Mouse (Mus musculus): ENCODE data around the gene Chd1l. TPM values are rescaled to one million over a fixed set of nuclear protein-coding genes. Genes with fewer than 3 reads are reported as not detected.

Gene Chd1l
- polyA plus RNA-seq, 1 experiment from 2014 or later, result 14.5 TPM

GRCm38 (mm10) chr3:97564588-97564987, 45.4 kb downstream of the Chd1l start:
- no peak overlapping the region for H3K27ac ChIP-seq
- H3K4me1 ChIP-seq, result no peaks in the 10 kb centered on the region
- no peak overlapping the region for H3K4me2 ChIP-seq (replicated peaks)
- no peak overlapping the region for H3K4me3 ChIP-seq
- no peaks in the 10 kb centered on the region for H3K9me3 ChIP-seq
- WGBS, result 90% methylated on average over 5 of the region's 5 CpGs
- no peak for ATAC-seq (ENCODE audit: low FRiP score, low read depth)
- 0 out of 2 replicates have a peak, but pooled peaks cover 6% of the 10 kb centered on the region for H3K36me3 ChIP-seq
- no peaks in the 10 kb centered on the region for H3K27me3 ChIP-seq (replicated peaks)
- no peak overlapping the region for H3K9ac ChIP-seq

GRCm38 (mm10) chr3:97558554-97558953, 51.4 kb downstream of the Chd1l start:
- no peak for ATAC-seq (ENCODE audit: low FRiP score, low read depth)
- 92% methylated on average over 5 of the region's 5 CpGs for WGBS
- Histone ChIP-seq H3K27ac (no peak overlapping the region), H3K4me1 (no peaks in the 10 kb centered on the region), H3K9ac (no peak overlapping the region), H3K4me2 (replicated peaks) (no peak overlapping the region), H3K9me3 (no peaks in the 10 kb centered on the region), H3K36me3 (0 out of 2 replicates have a peak, but pooled peaks cover 2% of the 10 kb centered on the region), H3K4me3 (no peak overlapping the region), H3K27me3 (replicated peaks) (no peaks in the 10 kb centered on the region)

- ATAC-seq (ENCODE audit: low FRiP score, low read depth), result no peak
- no peak overlapping the region for H3K27ac ChIP-seq
- H3K4me1 ChIP-seq, result no peaks in the 10 kb centered on the region
- H3K4me3 ChIP-seq, result no peak overlapping the region
- H3K27me3 ChIP-seq (replicated peaks), result no peaks in the 10 kb centered on the region
- no peaks in the 10 kb centered on the region for H3K36me3 ChIP-seq
- no peak overlapping the region for H3K9ac ChIP-seq
- H3K9me3 ChIP-seq, result no peaks in the 10 kb centered on the region
- 30% methylated on average over 8 of the region's 8 CpGs for WGBS
- H3K4me2 ChIP-seq (replicated peaks), result no peak overlapping the region
Measured at GRCm38 (mm10) chr3:97546205-97546604, 63.8 kb downstream of the Chd1l start.

GRCm38 (mm10) chr3:97540171-97540570, 69.8 kb downstream of the Chd1l start:
- H3K36me3 ChIP-seq, result no peaks in the 10 kb centered on the region
- H3K9ac ChIP-seq, result no peak overlapping the region
- no peak overlapping the region for H3K4me2 ChIP-seq (replicated peaks)
- WGBS, result 20% methylated on average over 1 of the region's 1 CpGs
- H3K4me3 ChIP-seq, result no peak overlapping the region
- no peaks in the 10 kb centered on the region for H3K9me3 ChIP-seq
- no peak for ATAC-seq (ENCODE audit: low FRiP score, low read depth)
- H3K27me3 ChIP-seq (replicated peaks), result no peaks in the 10 kb centered on the region
- no peaks in the 10 kb centered on the region for H3K4me1 ChIP-seq
- no peak overlapping the region for H3K27ac ChIP-seq

- no peak overlapping the region for H3K4me3 ChIP-seq
- no peak overlapping the region for H3K27ac ChIP-seq
- WGBS, result 75% methylated on average over 1 of the region's 1 CpGs
- H3K9ac ChIP-seq, result no peak overlapping the region
- H3K36me3 ChIP-seq, result no peaks in the 10 kb centered on the region
- no peak for ATAC-seq (ENCODE audit: low FRiP score, low read depth)
- no peaks in the 10 kb centered on the region for H3K27me3 ChIP-seq (replicated peaks)
- H3K4me1 ChIP-seq, result no peaks in the 10 kb centered on the region
- H3K9me3 ChIP-seq, result no peaks in the 10 kb centered on the region
- H3K4me2 ChIP-seq (replicated peaks), result no peak overlapping the region
Measured at GRCm38 (mm10) chr3:97538634-97539033, 71.4 kb downstream of the Chd1l start.

GRCm38 (mm10) chr3:97537006-97537405, 73.0 kb downstream of the Chd1l start:
- 85% methylated on average over 2 of the region's 2 CpGs for WGBS
- H3K27me3 ChIP-seq (replicated peaks), result no peaks in the 10 kb centered on the region
- no peak overlapping the region for H3K4me3 ChIP-seq
- H3K4me2 ChIP-seq (replicated peaks), result no peak overlapping the region
- H3K36me3 ChIP-seq, result no peaks in the 10 kb centered on the region
- no peaks in the 10 kb centered on the region for H3K4me1 ChIP-seq
- ATAC-seq (ENCODE audit: low FRiP score, low read depth), result no peak
- H3K27ac ChIP-seq, result no peak overlapping the region
- no peaks in the 10 kb centered on the region for H3K9me3 ChIP-seq
- H3K9ac ChIP-seq, result no peak overlapping the region

- H3K4me1 ChIP-seq, result no peaks in the 10 kb centered on the region
- no peak overlapping the region for H3K9ac ChIP-seq
- no peak overlapping the region for H3K4me2 ChIP-seq (replicated peaks)
- H3K27ac ChIP-seq, result no peak overlapping the region
- no peaks in the 10 kb centered on the region for H3K27me3 ChIP-seq (replicated peaks)
- no peaks in the 10 kb centered on the region for H3K9me3 ChIP-seq
- H3K36me3 ChIP-seq, result no peaks in the 10 kb centered on the region
- 92% methylated on average over 5 of the region's 5 CpGs for WGBS
- no peak overlapping the region for H3K4me3 ChIP-seq
- ATAC-seq (ENCODE audit: low FRiP score, low read depth), result no peak
Measured at GRCm38 (mm10) chr3:97535660-97536059, 74.3 kb downstream of the Chd1l start.

- Histone ChIP-seq H3K4me3 (no peak overlapping the region), H3K27ac (no peak overlapping the region), H3K36me3 (no peaks in the 10 kb centered on the region), H3K4me1 (peaks cover 6% of the 10 kb centered on the region; the same call in 1 of the 2 replicates), H3K27me3 (replicated peaks) (no peaks in the 10 kb centered on the region), H3K4me2 (replicated peaks) (no peak overlapping the region), H3K9ac (no peak overlapping the region), H3K9me3 (no peaks in the 10 kb centered on the region)
- no peak for ATAC-seq (ENCODE audit: low FRiP score, low read depth)
- 67% methylated on average over 8 of the region's 8 CpGs for WGBS
Measured at GRCm38 (mm10) chr3:97525458-97525857, 84.5 kb downstream of the Chd1l start.

- no peaks in the 10 kb centered on the region for H3K36me3 ChIP-seq
- no peaks in the 10 kb centered on the region for H3K27me3 ChIP-seq (replicated peaks)
- H3K9ac ChIP-seq, result no peak overlapping the region
- ATAC-seq (ENCODE audit: low FRiP score, low read depth), result no peak
- H3K4me1 ChIP-seq, result peaks cover 6% of the 10 kb centered on the region; the same call in 1 of the 2 replicates
- H3K4me2 ChIP-seq (replicated peaks), result no peak overlapping the region
- no peak overlapping the region for H3K27ac ChIP-seq
- 78% methylated on average over 5 of the region's 5 CpGs for WGBS
- H3K4me3 ChIP-seq, result no peak overlapping the region
- no peaks in the 10 kb centered on the region for H3K9me3 ChIP-seq
Measured at GRCm38 (mm10) chr3:97524835-97525234, 85.2 kb downstream of the Chd1l start.

- H3K4me3 ChIP-seq, result no peak overlapping the region
- no peak overlapping the region for H3K9ac ChIP-seq
- no peak overlapping the region for H3K27ac ChIP-seq
- H3K9me3 ChIP-seq, result peaks cover 8% of the 10 kb centered on the region
- H3K4me2 ChIP-seq (replicated peaks), result no peak overlapping the region
- 77% methylated on average over 13 of the region's 13 CpGs for WGBS
- no peaks in the 10 kb centered on the region for H3K36me3 ChIP-seq
- no peaks in the 10 kb centered on the region for H3K27me3 ChIP-seq (replicated peaks)
- peak; percentile 41; the same call in 1 of the 2 replicates for ATAC-seq (ENCODE audit: low FRiP score, low read depth)
- H3K4me1 ChIP-seq, result peaks cover 6% of the 10 kb centered on the region; the same call in 1 of the 2 replicates
Measured at GRCm38 (mm10) chr3:97521946-97522731, 87.9 kb downstream of the Chd1l start.

- Histone ChIP-seq H3K9me3 (peaks cover 8% of the 10 kb centered on the region), H3K9ac (no peak overlapping the region), H3K4me3 (no peak overlapping the region), H3K4me1 (peaks cover 6% of the 10 kb centered on the region; the same call in 1 of the 2 replicates), H3K27me3 (replicated peaks) (no peaks in the 10 kb centered on the region), H3K27ac (no peak overlapping the region), H3K36me3 (no peaks in the 10 kb centered on the region), H3K4me2 (replicated peaks) (no peak overlapping the region)
- WGBS, result 93% methylated on average over 11 of the region's 11 CpGs
- ATAC-seq (ENCODE audit: low FRiP score, low read depth), result no peak
Measured at GRCm38 (mm10) chr3:97519883-97520282, 90.1 kb downstream of the Chd1l start.

- Histone ChIP-seq H3K4me1 (no peaks in the 10 kb centered on the region), H3K9ac (no peak overlapping the region), H3K4me2 (replicated peaks) (no peak overlapping the region), H3K27ac (no peak overlapping the region), H3K36me3 (no peaks in the 10 kb centered on the region), H3K4me3 (no peak overlapping the region), H3K9me3 (no peaks in the 10 kb centered on the region), H3K27me3 (replicated peaks) (no peaks in the 10 kb centered on the region)
- no peak for ATAC-seq (ENCODE audit: low FRiP score, low read depth)
- 84% methylated on average over 3 of the region's 3 CpGs for WGBS
Measured at GRCm38 (mm10) chr3:97512296-97512695, 97.7 kb downstream of the Chd1l start.
